Mouse (Mus musculus) cortical plate, adult 2 months (tissue): ENCODE results near the gene Kl.

ENCODE experiments used
- CTCF ChIP-seq: fragments of 200-500 bp; IDR thresholded peaks from 2 replicates; pipeline ENCODE4 v1.5.1; 2011; ENCODE audit warnings: mild to moderate bottlenecking, control low read depth, low read length; ENCODE audit not compliant: insufficient read depth; ENCODE audit errors: extremely low read depth
- POLR2A ChIP-seq: fragments of 200-500 bp; IDR thresholded peaks from 2 replicates; pipeline ENCODE4 v1.6.1; 2011; ENCODE audit warnings: mild to moderate bottlenecking, low read length, control low read depth; ENCODE audit not compliant: insufficient read depth; ENCODE audit errors: extremely low read depth

DNA sequence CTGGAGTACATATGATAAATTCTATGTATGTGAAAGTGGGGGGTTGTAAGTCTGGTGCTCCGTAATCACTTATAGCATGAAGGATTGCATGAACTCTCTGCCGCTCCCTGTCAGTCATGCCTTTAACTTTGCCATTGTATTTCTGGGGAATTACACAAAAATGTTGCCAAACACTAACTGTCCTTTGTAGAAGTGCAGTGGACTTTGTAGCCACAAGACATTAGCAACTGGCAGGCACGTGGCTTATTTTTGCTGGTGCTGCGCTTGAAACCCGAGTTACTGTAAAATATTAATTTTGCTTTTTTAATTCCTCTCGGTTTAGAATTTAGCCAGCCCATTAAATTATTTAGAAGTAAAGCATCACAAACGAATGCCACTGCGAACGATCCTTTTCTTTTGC, 2.4 kb downstream of the Kl start:
- TF ChIP-seq CTCF (no peak), POLR2A (no peak)
